Mouse (Mus musculus) naive thymus-derived CD4-positive, alpha-beta T cell, adult 2 months (primary cell): ENCODE measurements around the gene Aida.
"Not testable (repeated sequence)": the region's sequence is repeated elsewhere in the genome, so short reads cannot be mapped to it uniquely, and the experiment has no call there.

Experiments used
- DNase-seq: peaks from one replicate; pipeline ENCODE4 v3.0.0-alpha.2; 2011; ENCODE audit warnings: low read depth

Aida gene

GRCm38 (mm10) chr1:183296465-183296864, at the start of gene Aida:
Gene Aida (plus strand): TSS chr1:183296590.
- DNase-seq: no peak

GRCm38 (mm10) chr1:183248144-183248543, 48.2 kb upstream of the Aida start:
- no peak for DNase-seq

GRCm38 (mm10) chr1:183250612-183251011, 45.8 kb upstream of the Aida start:
- DNase-seq: no peak

GRCm38 (mm10) chr1:183251818-183252217, 44.6 kb upstream of the Aida start:
- no peak for DNase-seq

GRCm38 (mm10) chr1:183252574-183252973, 43.8 kb upstream of the Aida start:
- DNase-seq: no peak

GRCm38 (mm10) chr1:183264145-183265008, 32.0 kb upstream of the Aida start:
- DNase-seq: no peak

- peak; percentile 79 for DNase-seq
These were observed 30.4 kb upstream of the Aida start for GRCm38 (mm10) chr1:183265921-183266467.

- DNase-seq: no peak
These were observed 28.7 kb upstream of the Aida start for GRCm38 (mm10) chr1:183267666-183268065.

- peak; percentile 64 for DNase-seq
These were observed 23.2 kb upstream of the Aida start for GRCm38 (mm10) chr1:183272867-183273818.

GRCm38 (mm10) chr1:183274385-183274784, 22.0 kb upstream of the Aida start:
- DNase-seq: no peak

GRCm38 (mm10) chr1:183275763-183276162, 20.6 kb upstream of the Aida start:
- DNase-seq: no peak

- no peak for DNase-seq
These were observed 8.0 kb upstream of the Aida start for GRCm38 (mm10) chr1:183288351-183288750.

- DNase-seq: no peak
These were observed 6.8 kb upstream of the Aida start for GRCm38 (mm10) chr1:183289576-183289975.

GRCm38 (mm10) chr1:183296877-183297383, 540 bp downstream of the Aida start, which contains the start of gene Brox:
Gene Brox (minus strand): TSS chr1:183297269.
- peak; percentile 93 for DNase-seq

- peak; percentile 65 for DNase-seq
These were observed 1.1 kb downstream of the Aida start for GRCm38 (mm10) chr1:183297473-183297885.

- peak; percentile 59 for DNase-seq
These were observed 1.6 kb downstream of the Aida start for GRCm38 (mm10) chr1:183297886-183298489.

GRCm38 (mm10) chr1:183299161-183299560, 2.8 kb downstream of the Aida start:
- peak; percentile 92 for DNase-seq

- DNase-seq: no peak
These were observed 11.2 kb downstream of the Aida start for GRCm38 (mm10) chr1:183307555-183307954.

- DNase-seq: no peak
These were observed 12.1 kb downstream of the Aida start for GRCm38 (mm10) chr1:183308476-183308875.

GRCm38 (mm10) chr1:183309601-183310000, 13.2 kb downstream of the Aida start:
- not testable (repeated sequence) for DNase-seq

GRCm38 (mm10) chr1:183312076-183312475, 15.7 kb downstream of the Aida start:
- DNase-seq: no peak

- DNase-seq: peak; percentile 25
These were observed 19.4 kb downstream of the Aida start for GRCm38 (mm10) chr1:183315783-183316182.
